Mouse (Mus musculus): ENCODE results near the gene Snrk.

DNA sequence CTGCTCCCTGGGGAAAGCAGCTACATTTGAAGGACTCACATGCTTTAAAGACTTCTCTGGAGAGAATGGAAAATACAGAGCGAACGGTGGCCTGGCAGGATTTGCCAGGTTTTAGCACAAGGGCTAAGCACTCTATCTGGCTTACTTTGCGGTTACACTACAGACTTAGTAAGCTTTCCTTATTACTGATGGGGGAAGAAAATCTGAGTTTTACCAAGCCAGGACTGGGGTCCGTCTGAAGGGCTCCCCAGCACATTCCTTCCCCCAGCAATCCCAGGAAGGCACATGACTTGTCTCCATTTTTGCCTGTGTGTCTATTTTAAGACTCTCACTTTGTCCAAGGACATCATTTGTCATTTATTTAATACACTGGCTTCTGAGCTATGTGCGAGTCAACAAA lies 80.0 kb downstream of the Snrk start:
- no peak for TF ChIP-seq CTCF (conservative IDR thresholded peaks at IDR 0.05; ENCODE audit: insufficient read depth, insufficient read length, low read depth, low read length)
- no peak for TF ChIP-seq POLR2A (IDR thresholded peaks at IDR 0.05; ENCODE audit: low read depth, low read length)

Data from kidney, adult 2 months (tissue).